Mouse (Mus musculus) right cerebral cortex, postnatal 25 days (tissue): ENCODE measurements at regions not wholly inside any gene's neighbourhood (a gene's known extent, or its start where the extent isn't known, plus 50 kb on each side); places are given as distances from the start of the nearest gene placed in this dataset.

ENCODE experiments used
- DNase-seq: peaks from one replicate; pipeline ENCODE4 v3.0.0; 2022

DNA sequence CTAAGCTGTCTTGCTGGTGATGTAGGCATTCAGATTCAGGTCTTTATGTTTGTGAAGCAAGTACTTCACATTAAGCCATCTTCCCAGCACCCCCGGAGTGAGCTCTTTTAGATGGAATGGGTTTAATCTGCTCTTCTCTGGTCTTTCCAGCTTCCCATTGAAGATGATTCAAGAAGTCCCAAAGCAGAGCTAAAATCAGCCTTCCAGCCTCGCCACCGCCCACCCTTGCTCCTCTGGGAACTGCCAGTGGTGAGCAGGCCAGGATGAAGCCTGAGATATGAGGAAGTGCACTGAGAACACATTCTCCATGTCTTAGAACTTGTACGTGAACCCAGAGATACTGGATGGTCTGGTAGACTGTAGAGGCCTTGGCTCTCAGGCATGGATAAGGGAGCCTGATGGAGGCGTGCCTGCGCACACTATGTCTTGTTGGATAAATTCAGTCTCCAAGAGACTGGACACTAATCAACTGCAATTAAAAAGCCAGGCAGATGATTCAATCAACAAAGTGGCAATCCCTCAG, 51.3 kb upstream of the Mrtfb start:
- peak; percentile 35 for DNase-seq

DNA sequence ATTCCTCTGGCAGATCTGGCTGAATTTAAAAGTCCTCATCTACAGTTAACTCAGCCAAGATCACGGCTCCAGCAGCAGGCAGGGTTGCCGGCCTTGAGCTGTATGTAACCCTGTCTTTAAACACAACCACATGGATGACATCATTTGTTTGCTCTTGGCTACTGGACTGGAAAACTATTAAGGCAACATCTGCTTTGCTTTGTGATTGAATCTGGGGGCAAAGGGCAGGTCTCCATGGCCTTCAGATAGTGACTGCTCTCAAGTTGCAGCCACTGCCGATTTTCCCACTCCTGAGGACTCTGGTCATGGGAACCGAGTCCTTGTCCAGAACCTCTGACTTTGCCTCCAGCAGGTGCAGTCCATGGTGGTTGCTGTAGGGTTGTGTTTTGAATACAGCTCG, 50.4 kb upstream of the Mrtfb start:
- no peak for DNase-seq
